Mouse (Mus musculus): ENCODE data around the gene Ocel1. TPM values are rescaled to one million over a fixed set of nuclear protein-coding genes. Genes with fewer than 3 reads are reported as not detected.
"Not testable (repeated sequence)": the region's sequence is repeated elsewhere in the genome, so short reads cannot be mapped to it uniquely, and the experiment has no call there.

The Ocel1 gene
- polyA plus RNA-seq (2015; fragmentation: Nextera tagmentation; extraction: Ambion mirVana), result 11.1 and 11.9 TPM in 2 replicates

- peak; percentile 99 for DNase-seq (ENCODE audit: low spot score)
- peak within 1 kb of the TSS; percentile 92 for H3K27ac ChIP-seq (ENCODE audit: low read length)
- WGBS, result under 1% methylated on average over 64 of the region's 68 CpGs
- peaks cover 25% of the 10 kb centered on the region; the same call in 1 of the 2 replicates for H3K36me3 ChIP-seq (ENCODE audit: insufficient read depth, low read length)
- TF ChIP-seq CTCF (IDR thresholded peaks at IDR 0.05) (peak; percentile 98), EP300 (IDR thresholded peaks at IDR 0.05) (no peak)
- H3K9me3 ChIP-seq (ENCODE audit: low read length), result no peaks in the 10 kb centered on the region
- peaks cover 11% of the 10 kb centered on the region for H3K4me1 ChIP-seq (ENCODE audit: insufficient read depth, low read depth, low read length)
- H3K27me3 ChIP-seq (replicated peaks; ENCODE audit: insufficient read depth, low read length), result no peaks in the 10 kb centered on the region
- H3K9ac ChIP-seq (replicated peaks; ENCODE audit: low read depth), result peak within 1 kb of the TSS; percentile 58
- H3K4me2 ChIP-seq (replicated peaks; ENCODE audit: low read depth, low read length), result peak within 1 kb of the TSS; percentile 47
- peak; percentile 90 for ATAC-seq
- H3K4me3 ChIP-seq (ENCODE audit: low read depth, low read length), result peak within 1 kb of the TSS; percentile 74
Measured at GRCm38 (mm10) chr8:71371236-71371848, at the start of gene Ocel1. TSS of gene Ocel1 (plus strand) at chr8:71371298.

GRCm38 (mm10) chr8:71322939-71323338 is 48.2 kb upstream of the Ocel1 start:
- H3K36me3 ChIP-seq (ENCODE audit: insufficient read depth, low read length), result peaks cover 32% of the 10 kb centered on the region
- H3K9me3 ChIP-seq (ENCODE audit: low read length), result no peaks in the 10 kb centered on the region
- no peak overlapping the region for H3K27ac ChIP-seq (ENCODE audit: low read length)
- ATAC-seq (no peak), DNase-seq (ENCODE audit: low spot score) (no peak)
- H3K4me2 ChIP-seq (replicated peaks; ENCODE audit: low read depth, low read length), result no peak overlapping the region
- WGBS, result 89% methylated on average over 3 of the region's 3 CpGs
- TF ChIP-seq CTCF (IDR thresholded peaks at IDR 0.05), result no peak
- no peak for TF ChIP-seq EP300 (IDR thresholded peaks at IDR 0.05)
- no peaks in the 10 kb centered on the region for H3K4me1 ChIP-seq (ENCODE audit: insufficient read depth, low read depth, low read length)
- no peak overlapping the region for H3K9ac ChIP-seq (replicated peaks; ENCODE audit: low read depth)
- no peaks in the 10 kb centered on the region for H3K27me3 ChIP-seq (replicated peaks; ENCODE audit: insufficient read depth, low read length)
- H3K4me3 ChIP-seq (ENCODE audit: low read depth, low read length), result no peak overlapping the region

GRCm38 (mm10) chr8:71324848-71325247 is 46.2 kb upstream of the Ocel1 start:
- Histone ChIP-seq H3K4me3 (ENCODE audit: low read depth, low read length) (no peak overlapping the region), H3K9me3 (ENCODE audit: low read length) (no peaks in the 10 kb centered on the region), H3K27me3 (replicated peaks; ENCODE audit: insufficient read depth, low read length) (no peaks in the 10 kb centered on the region), H3K27ac (ENCODE audit: low read length) (no peak overlapping the region), H3K4me1 (ENCODE audit: insufficient read depth, low read depth, low read length) (no peaks in the 10 kb centered on the region), H3K36me3 (ENCODE audit: insufficient read depth, low read length) (peaks cover 42% of the 10 kb centered on the region), H3K4me2 (replicated peaks; ENCODE audit: low read depth, low read length) (no peak overlapping the region), H3K9ac (replicated peaks; ENCODE audit: low read depth) (no peak overlapping the region)
- ATAC-seq (0 out of 2 replicates have a peak, but pooled peaks have one; percentile 58), DNase-seq (ENCODE audit: low spot score) (peak; percentile 40)
- WGBS, result 73% methylated on average over 1 of the region's 1 CpGs
- TF ChIP-seq EP300 (IDR thresholded peaks at IDR 0.05) (no peak), CTCF (IDR thresholded peaks at IDR 0.05) (peak; percentile 65)

GRCm38 (mm10) chr8:71337834-71338233 is 33.3 kb upstream of the Ocel1 start:
- DNase-seq (ENCODE audit: low spot score); H3K4me3 ChIP-seq (ENCODE audit: low read depth, low read length); H3K4me2 ChIP-seq (replicated peaks; ENCODE audit: low read depth, low read length); H3K27me3 ChIP-seq (replicated peaks; ENCODE audit: insufficient read depth, low read length); H3K9me3 ChIP-seq (ENCODE audit: low read length); ATAC-seq; H3K4me1 ChIP-seq (ENCODE audit: insufficient read depth, low read depth, low read length); H3K9ac ChIP-seq (replicated peaks; ENCODE audit: low read depth); H3K27ac ChIP-seq (ENCODE audit: low read length): not testable (repeated sequence)
- WGBS, result 93% methylated on average over 6 of the region's 6 CpGs
- H3K36me3 ChIP-seq (ENCODE audit: insufficient read depth, low read length), result peaks cover 17% of the 10 kb centered on the region; the same call in 1 of the 2 replicates

GRCm38 (mm10) chr8:71340625-71341024 is 30.5 kb upstream of the Ocel1 start:
- WGBS, result 82% methylated on average over 5 of the region's 5 CpGs
- Histone ChIP-seq H3K9me3 (ENCODE audit: low read length) (no peaks in the 10 kb centered on the region), H3K27me3 (replicated peaks; ENCODE audit: insufficient read depth, low read length) (no peaks in the 10 kb centered on the region), H3K4me2 (replicated peaks; ENCODE audit: low read depth, low read length) (no peak overlapping the region), H3K36me3 (ENCODE audit: insufficient read depth, low read length) (peaks cover 28% of the 10 kb centered on the region; the same call in 1 of the 2 replicates), H3K9ac (replicated peaks; ENCODE audit: low read depth) (no peak overlapping the region), H3K4me1 (ENCODE audit: insufficient read depth, low read depth, low read length) (no peaks in the 10 kb centered on the region), H3K27ac (ENCODE audit: low read length) (no peak overlapping the region), H3K4me3 (ENCODE audit: low read depth, low read length) (no peak overlapping the region)
- peak; percentile 21 for DNase-seq (ENCODE audit: low spot score)
- TF ChIP-seq CTCF (IDR thresholded peaks at IDR 0.05), result peak; percentile 61
- no peak for TF ChIP-seq EP300 (IDR thresholded peaks at IDR 0.05)
- ATAC-seq, result no peak

- H3K4me1 ChIP-seq (ENCODE audit: insufficient read depth, low read depth, low read length), result no peaks in the 10 kb centered on the region
- H3K27ac ChIP-seq (ENCODE audit: low read length), result no peak overlapping the region
- no peak overlapping the region for H3K4me3 ChIP-seq (ENCODE audit: low read depth, low read length)
- TF ChIP-seq CTCF (IDR thresholded peaks at IDR 0.05) (no peak), EP300 (IDR thresholded peaks at IDR 0.05) (no peak)
- WGBS, result 75% methylated on average over 1 of the region's 1 CpGs
- no peaks in the 10 kb centered on the region for H3K27me3 ChIP-seq (replicated peaks; ENCODE audit: insufficient read depth, low read length)
- H3K36me3 ChIP-seq (ENCODE audit: insufficient read depth, low read length), result peaks cover 64% of the 10 kb centered on the region
- no peak for DNase-seq (ENCODE audit: low spot score)
- H3K4me2 ChIP-seq (replicated peaks; ENCODE audit: low read depth, low read length), result no peak overlapping the region
- H3K9ac ChIP-seq (replicated peaks; ENCODE audit: low read depth), result no peak overlapping the region
- ATAC-seq, result no peak
- no peaks in the 10 kb centered on the region for H3K9me3 ChIP-seq (ENCODE audit: low read length)
Measured at GRCm38 (mm10) chr8:71346581-71346980, 24.5 kb upstream of the Ocel1 start.
